Mouse (Mus musculus): ENCODE measurements around the gene Tet1. TPM values are rescaled to one million over a fixed set of nuclear protein-coding genes. Genes with fewer than 3 reads are reported as not detected.
"Not testable (repeated sequence)": the region's sequence is repeated elsewhere in the genome, so short reads cannot be mapped to it uniquely, and the experiment has no call there.

The Tet1 gene
- 10 to 100 TPM; 20.4 to 22.1 TPM for total RNA-seq (2021)

DNA sequence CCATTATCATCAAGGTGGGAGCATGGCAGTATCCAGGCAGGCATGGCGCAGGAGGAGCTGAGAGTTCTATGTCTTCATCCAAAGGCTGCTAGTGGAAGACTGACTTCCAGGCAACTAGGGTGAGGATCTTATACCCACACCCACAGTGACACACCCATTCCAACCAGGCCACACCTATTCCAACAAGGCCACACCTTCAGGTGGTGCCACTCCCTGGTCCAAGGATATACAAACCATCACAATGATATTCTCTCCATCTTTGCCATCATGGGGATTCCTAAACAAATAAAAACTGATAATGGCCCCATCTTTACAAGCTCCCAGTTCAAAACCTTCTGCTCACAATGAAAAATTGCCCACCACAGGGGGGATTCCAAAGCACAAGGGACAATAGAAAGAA, at the start of gene Tet1:
Gene Tet1 (minus strand): TSS at position 101 of the 400 bp plus-strand sequence.
- intact Hi-C loops (cut with DNase I); DNase-seq (ENCODE audit: low spot score in 2 of 2): not testable (repeated sequence)

DNA sequence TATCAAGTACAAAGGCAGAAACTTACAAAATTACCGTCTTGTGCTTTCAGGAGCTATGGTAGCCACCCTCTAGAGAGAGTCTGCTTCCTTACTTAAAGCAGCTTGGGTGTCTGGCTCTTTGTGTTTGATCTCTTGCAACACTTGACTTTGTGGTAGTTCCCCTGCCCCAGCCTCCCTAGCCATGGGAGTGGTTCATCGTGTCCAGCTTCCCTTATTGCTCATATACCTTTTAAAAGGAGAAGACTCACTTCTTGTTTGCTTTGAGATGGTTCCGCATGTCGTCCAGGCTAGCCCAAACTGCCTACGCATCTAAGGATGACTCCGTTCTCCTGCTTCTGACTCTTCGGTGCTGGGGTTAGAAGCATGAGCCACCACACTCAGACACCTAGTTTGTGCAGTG, 39.8 kb upstream of the Tet1 start:
- DNase-seq (ENCODE audit: low spot score in 2 of 2) = no peak
- intact Hi-C loops (cut with DNase I) = no loop called here

GRCm38 (mm10) chr10:62946738-62947471, 38.1 kb upstream of the Tet1 start, which contains the start of gene Dna2:
Dna2 (plus strand) TSS chr10:62947026.
- peak; percentile 73 to 83 for DNase-seq (ENCODE audit: low spot score in 2 of 2)
- intact Hi-C loops (cut with DNase I) = no loop called here

DNA sequence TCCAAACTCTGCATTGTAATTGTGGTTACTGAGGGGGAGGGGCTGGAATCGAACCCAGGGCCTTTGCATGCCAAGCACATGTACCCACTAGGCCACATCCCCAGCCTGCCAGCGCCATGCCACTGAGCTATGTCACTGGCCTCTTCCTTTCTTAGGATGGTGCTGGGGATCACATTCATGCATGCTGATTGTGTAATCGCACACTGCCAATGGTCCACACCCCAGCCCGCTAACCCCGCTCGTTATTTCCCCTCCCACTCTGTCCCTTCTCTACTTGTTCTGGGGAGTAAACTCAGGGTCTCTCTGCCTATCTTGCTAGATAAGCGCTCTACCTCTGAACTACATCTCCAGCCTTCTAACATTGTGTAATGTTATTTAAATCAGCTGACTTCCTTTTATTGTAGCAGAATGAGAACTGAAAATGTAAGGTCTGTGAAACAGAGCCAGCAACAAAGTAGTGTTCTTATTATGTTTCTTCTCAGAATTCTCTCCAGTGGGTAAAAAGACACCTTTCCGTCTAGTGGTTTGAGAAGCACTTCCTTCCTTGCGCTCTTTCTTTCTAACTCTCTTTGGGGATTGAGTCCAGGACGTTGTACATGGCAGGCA, 36.3 kb upstream of the Tet1 start:
- no peak for DNase-seq (ENCODE audit: low spot score in 2 of 2)
- intact Hi-C loops (cut with DNase I) = no loop called here

GRCm38 (mm10) chr10:62932381-62932780, 23.6 kb upstream of the Tet1 start:
- intact Hi-C loops (cut with DNase I) = no loop called here
- no peak for DNase-seq (ENCODE audit: low spot score in 2 of 2)

GRCm38 (mm10) chr10:62924096-62924635, 15.4 kb upstream of the Tet1 start:
- intact Hi-C loops (cut with DNase I) = loop anchor here (5.0 kb wide), 1 partner anchor 62 kb away; no protein-coding TSS in a partner anchor
- no peak for DNase-seq (ENCODE audit: low spot score in 2 of 2)

DNA sequence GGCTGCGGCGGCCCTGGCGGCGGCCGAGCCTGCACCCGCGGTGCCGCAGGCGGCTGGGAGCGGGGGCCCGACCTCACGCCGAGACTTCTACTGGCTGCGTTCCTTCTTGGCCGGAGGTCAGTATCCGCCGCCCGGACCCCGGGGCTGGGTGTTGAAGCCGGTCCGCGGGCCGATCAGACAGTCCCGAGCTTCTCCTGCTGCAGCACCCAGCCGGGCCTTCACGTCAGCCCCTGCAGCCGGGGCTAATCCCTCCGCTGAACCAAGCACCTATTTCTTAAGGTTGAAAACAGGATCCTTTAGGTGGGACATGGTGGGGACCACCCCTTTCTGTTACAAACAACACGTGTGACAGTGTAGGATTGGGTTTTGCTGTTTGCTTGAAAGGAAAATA, 12.0 kb upstream of the Tet1 start:
- no peak for DNase-seq (ENCODE audit: low spot score in 2 of 2)
- intact Hi-C loops (cut with DNase I) = loop anchor here (2.0 to 5.0 kb wide), 2 partner anchors 58 to 128 kb away; partner anchors contain the start of gene Ccar1

GRCm38 (mm10) chr10:62919925-62920765, 11.3 kb upstream of the Tet1 start, which contains the start of gene Slc25a16:
Slc25a16 (plus strand) TSS chr10:62920633.
- DNase-seq (ENCODE audit: low spot score in 2 of 2) = peak; percentile 92 to 95
- intact Hi-C loops (cut with DNase I) = loop anchor here (2.0 to 5.0 kb wide), 2 partner anchors 58 to 127 kb away; partner anchors contain the start of gene Ccar1

GRCm38 (mm10) chr10:62918985-62919384, 10.2 kb upstream of the Tet1 start:
- intact Hi-C loops (cut with DNase I) = no loop called here
- DNase-seq (ENCODE audit: low spot score in 2 of 2) = no peak

DNA sequence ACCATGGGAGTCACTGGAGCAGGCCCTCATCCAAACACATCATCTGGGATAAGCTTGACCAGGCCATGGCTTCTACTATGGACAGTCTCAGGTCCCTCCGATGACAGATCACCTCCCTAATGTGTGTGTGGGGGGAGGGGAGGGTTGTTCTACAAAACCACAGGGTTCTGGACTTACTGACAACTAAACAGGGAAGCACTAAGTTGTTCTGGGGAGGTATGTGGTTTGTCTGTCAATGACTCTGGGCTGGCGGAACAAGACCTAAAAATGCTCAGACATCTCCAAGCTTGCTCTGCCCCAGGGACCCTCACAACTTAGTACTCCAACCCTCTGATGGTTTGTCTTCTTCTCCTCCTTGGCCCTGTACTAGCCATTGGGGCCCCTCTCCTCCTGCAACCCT, 2.3 kb upstream of the Tet1 start:
- intact Hi-C loops (cut with DNase I) = no loop called here
- no peak for DNase-seq (ENCODE audit: low spot score in 2 of 2)

DNA sequence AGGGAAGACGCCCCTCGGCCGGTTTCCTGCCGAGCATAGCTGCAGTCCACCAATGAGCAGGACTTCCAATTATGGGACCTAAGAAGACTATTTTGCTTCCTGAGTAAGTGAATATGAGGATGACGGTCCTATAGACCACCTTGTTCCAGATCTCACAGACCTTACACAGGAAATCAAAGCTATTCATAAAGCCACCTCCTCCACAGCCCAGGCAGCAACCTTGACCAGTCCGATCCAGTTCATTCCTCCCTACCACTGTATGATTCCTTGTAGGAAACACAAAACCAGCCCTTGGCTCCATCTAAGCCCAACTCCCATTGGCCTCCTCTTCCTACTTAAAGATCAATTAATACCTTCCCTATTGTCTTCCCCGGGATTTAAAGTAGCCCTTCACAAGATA, 2.5 kb downstream of the Tet1 start:
- DNase-seq (ENCODE audit: low spot score in 2 of 2) = no peak
- intact Hi-C loops (cut with DNase I) = no loop called here

DNA sequence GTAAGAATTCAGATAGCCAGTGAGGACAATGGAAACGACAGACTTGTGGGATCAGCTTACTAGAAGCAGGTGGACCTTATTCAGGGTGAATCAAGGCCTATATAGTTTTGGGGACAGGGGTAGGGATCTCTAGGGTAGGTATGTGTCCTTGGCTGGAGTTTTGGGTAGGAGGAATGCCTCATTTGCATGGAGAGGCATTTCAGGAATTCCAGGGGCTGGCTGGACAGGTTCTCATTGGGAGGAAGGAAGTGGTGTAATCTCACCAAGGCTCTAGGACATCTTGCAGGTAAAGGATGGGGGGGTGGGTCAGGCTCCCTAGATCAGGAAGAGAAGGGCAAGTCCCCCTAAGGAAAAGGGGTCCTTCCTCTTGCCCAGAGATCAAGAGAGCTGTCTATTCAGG, 6.0 kb downstream of the Tet1 start:
- no peak for DNase-seq (ENCODE audit: low spot score in 2 of 2)
- intact Hi-C loops (cut with DNase I) = no loop called here

DNA sequence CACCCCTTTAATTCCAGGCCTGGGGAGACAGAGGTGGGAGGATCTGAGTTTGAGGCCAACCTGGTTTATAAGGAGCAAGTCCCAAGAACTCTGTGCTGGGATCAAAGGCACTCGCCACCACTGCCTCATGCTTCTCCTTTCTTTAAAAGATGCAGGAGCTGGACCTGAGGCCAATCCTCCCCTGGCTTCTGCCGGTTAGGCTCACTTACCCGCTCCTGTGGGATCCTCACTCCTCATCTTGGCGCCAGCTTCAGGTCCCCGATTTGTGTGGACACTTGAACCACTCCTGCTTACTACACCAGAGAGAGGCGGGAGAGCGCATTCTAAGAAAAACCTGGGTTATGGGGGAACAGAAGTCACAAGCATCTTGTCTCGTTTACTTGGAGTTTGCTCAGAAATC, 7.0 kb downstream of the Tet1 start:
- intact Hi-C loops (cut with DNase I) = no loop called here
- DNase-seq (ENCODE audit: low spot score in 2 of 2) = no peak

- intact Hi-C loops (cut with DNase I) = no loop called here
- no peak for DNase-seq (ENCODE audit: low spot score in 2 of 2)
These were observed 8.7 kb downstream of the Tet1 start for GRCm38 (mm10) chr10:62900144-62900543.

- no peak for DNase-seq (ENCODE audit: low spot score in 2 of 2)
- intact Hi-C loops (cut with DNase I) = loop anchor here (10.0 kb wide), 1 partner anchor 167 kb away; the partner anchor contains the start of gene Pbld1
These were observed 10.7 kb downstream of the Tet1 start for GRCm38 (mm10) chr10:62898061-62898460.

DNA sequence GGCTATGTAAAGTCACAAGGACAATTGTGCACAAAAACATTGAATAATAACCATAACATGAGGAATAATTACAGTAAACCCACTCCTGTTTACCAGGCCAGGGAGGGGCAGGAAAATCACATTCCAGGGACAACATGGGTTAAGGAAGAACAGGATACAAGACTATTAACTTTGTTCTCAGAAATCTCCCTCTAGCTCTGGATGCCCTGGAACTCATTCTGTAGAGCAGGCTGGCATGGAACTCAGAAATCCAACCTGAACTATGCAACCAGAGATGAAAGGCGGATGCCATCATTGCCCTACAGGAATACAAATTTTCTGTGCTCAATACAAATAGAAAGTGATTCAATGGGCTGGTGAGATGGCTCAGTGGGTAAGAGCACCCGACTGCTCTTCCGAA, 11.4 kb downstream of the Tet1 start:
- DNase-seq (ENCODE audit: low spot score in 2 of 2) = no peak
- intact Hi-C loops (cut with DNase I) = loop anchor here (10.0 kb wide), 1 partner anchor 167 kb away; the partner anchor contains the start of gene Pbld1

- DNase-seq (ENCODE audit: low spot score in 2 of 2) = no peak
- intact Hi-C loops (cut with DNase I) = loop anchor here (10.0 kb wide), 1 partner anchor 168 kb away; the partner anchor contains the start of gene Pbld1
These were observed 12.0 kb downstream of the Tet1 start for GRCm38 (mm10) chr10:62896774-62897173.

DNA sequence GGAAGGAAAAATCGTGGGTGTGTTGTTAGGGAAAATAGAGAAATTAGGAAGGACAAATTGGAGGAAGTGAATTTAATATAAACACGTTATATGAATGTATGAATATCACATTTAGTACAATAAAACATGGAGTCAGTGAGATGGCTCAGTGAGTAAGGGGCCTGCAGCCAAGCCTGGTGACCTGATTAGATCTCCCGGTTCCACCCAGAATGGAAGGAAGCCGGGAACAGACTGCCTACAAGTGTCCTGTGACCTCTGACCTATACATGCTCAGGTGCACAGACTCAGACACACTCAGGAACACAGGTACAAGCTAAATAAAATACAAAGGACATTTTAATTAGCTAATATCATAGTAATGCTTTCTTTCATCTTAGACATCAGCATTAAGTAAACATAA, 12.8 kb downstream of the Tet1 start:
- no peak for DNase-seq (ENCODE audit: low spot score in 2 of 2)
- intact Hi-C loops (cut with DNase I) = loop anchor here (10.0 kb wide), 1 partner anchor 169 kb away; the partner anchor contains the start of gene Pbld1

- intact Hi-C loops (cut with DNase I) = loop anchor here (10.0 kb wide), 1 partner anchor 169 kb away; the partner anchor contains the start of gene Pbld1
- no peak for DNase-seq (ENCODE audit: low spot score in 2 of 2)
These were observed 13.4 kb downstream of the Tet1 start for GRCm38 (mm10) chr10:62895386-62895785.
